Mouse (Mus musculus) limb, embryonic 12.5 days (tissue): ENCODE measurements around the gene Tmem165. TPM values are rescaled to one million over a fixed set of nuclear protein-coding genes. Genes with fewer than 3 reads are reported as not detected.

ENCODE experiments used
- ATAC-seq: fragments of 200-750 bp; cut with Nextera tagmentation; 2 replicates; pipeline ENCODE4 v1.8.0; 2017; ENCODE audit warnings: low read depth, moderate TSS enrichment; ENCODE audit not compliant: insufficient number of reproducible peaks, insufficient read depth, low FRiP score, low TSS enrichment
- H3K27ac ChIP-seq: fragments of 300-500 bp; sonication (generic); 2 replicates; pipeline ENCODE4 v1.5.1; 2016; ENCODE audit warnings: mild to moderate bottlenecking, moderate library complexity
- H3K27me3 ChIP-seq: fragments of 300-500 bp; sonication (generic); 2 replicates; pipeline ENCODE4 v1.6.1; 2016; ENCODE audit warnings: mild to moderate bottlenecking, moderate library complexity
- H3K36me3 ChIP-seq: fragments of 300-500 bp; sonication (generic); 2 replicates; pipeline ENCODE4 v1.6.1; 2016; ENCODE audit warnings: mild to moderate bottlenecking, moderate library complexity
- H3K4me1 ChIP-seq: fragments of 300-500 bp; sonication (generic); replicated peaks from 2 replicates; pipeline ENCODE4 v1.6.1; 2016
- H3K4me2 ChIP-seq: fragments of 300-500 bp; sonication (generic); 2 replicates; pipeline ENCODE4 v1.6.1; 2016; ENCODE audit warnings: mild to moderate bottlenecking, moderate library complexity
- H3K4me3 ChIP-seq: fragments of 300-500 bp; sonication (generic); replicated peaks from 2 replicates; pipeline ENCODE4 v1.5.1; 2016; ENCODE audit warnings: mild to moderate bottlenecking
- H3K9ac ChIP-seq: fragments of 300-500 bp; sonication (generic); replicated peaks from 2 replicates; pipeline ENCODE4 v1.6.1; 2016; ENCODE audit warnings: mild to moderate bottlenecking, moderate library complexity
- H3K9me3 ChIP-seq: fragments of 300-500 bp; sonication (generic); 2 replicates; pipeline ENCODE4 v1.6.1; 2016; ENCODE audit warnings: mild to moderate bottlenecking, moderate library complexity
- WGBS: fragments of 180-500 bp; shearing (Covaris S2); methylation state at CpG from one replicate; pipeline ENCODE4 v1.1.7; 2016; 5-methylcytosine and 5-hydroxymethylcytosine counted together
- polyA plus RNA-seq: library from polyadenylated mRNA; unstranded; fragments of >200 nt; fragmentation: Nextera tagmentation; extraction: Ambion mirVana; gene quantifications from 2 replicates; pipeline ENCODE4 v1.2.1, GENCODE M21; 2016

Gene Tmem165
- polyA plus RNA-seq, 1 experiment from 2014 or later: 124 TPM

- Histone ChIP-seq H3K36me3 (peaks cover 37% of the 10 kb centered on the region), H3K4me3 (no peak overlapping the region), H3K9me3 (no peaks in the 10 kb centered on the region), H3K27ac (no peak overlapping the region), H3K27me3 (no peaks in the 10 kb centered on the region), H3K4me2 (no peak overlapping the region), H3K4me1 (no peaks in the 10 kb centered on the region), H3K9ac (no peak overlapping the region)
- ATAC-seq: no peak
- WGBS: 86% methylated on average over 6 of the region's 6 CpGs
Measured at GRCm38 (mm10) chr5:76149436-76149835, 34.2 kb upstream of the Tmem165 start.

DNA sequence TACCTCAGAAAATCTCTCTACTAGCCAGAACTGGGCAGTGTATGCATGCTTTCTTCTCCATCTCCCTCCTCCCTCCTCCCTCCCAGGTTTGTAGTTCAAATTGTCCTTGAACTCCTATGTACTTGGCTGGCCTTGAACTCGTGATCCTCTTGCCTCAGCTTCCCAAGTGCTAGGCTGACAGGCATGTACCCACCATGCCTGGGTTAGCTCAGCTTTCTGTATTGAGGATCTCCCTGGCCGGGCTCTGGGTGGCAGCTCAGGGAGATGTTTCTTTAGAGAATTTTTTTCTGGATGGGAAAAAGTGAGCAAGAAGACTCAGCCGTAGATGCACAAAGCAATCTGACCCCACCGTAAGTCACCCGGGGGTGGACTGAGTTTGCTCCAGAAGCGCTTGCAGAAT lies 30.7 kb upstream of the Tmem165 start:
- H3K4me1 ChIP-seq: no peaks in the 10 kb centered on the region
- H3K9me3 ChIP-seq: no peaks in the 10 kb centered on the region
- H3K9ac ChIP-seq: no peak overlapping the region
- no peaks in the 10 kb centered on the region for H3K27me3 ChIP-seq
- H3K36me3 ChIP-seq: peaks cover 54% of the 10 kb centered on the region
- H3K27ac ChIP-seq: no peak overlapping the region
- H3K4me2 ChIP-seq: no peak overlapping the region
- no peak overlapping the region for H3K4me3 ChIP-seq
- no peak for ATAC-seq
- 92% methylated on average over 6 of the region's 6 CpGs for WGBS

DNA sequence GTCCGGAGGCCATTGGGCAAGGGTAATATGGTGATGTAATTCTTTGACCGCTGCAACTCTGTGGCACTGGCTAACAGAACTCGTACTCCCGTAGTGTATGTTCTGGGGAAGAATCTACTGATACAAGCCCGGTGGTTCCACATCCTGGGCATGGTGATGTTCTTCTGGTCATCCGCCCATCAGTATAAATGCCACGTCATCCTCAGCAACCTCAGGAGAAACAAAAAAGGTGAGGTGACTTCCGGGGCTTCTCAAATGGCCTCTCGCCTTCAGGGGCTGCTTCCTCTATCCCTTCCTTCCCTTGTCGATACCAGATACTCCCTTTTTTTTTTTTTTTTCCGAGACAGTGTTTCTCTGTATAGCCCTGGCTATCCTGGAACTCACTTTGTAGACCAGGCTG lies 30.2 kb upstream of the Tmem165 start:
- no peak overlapping the region for H3K27ac ChIP-seq
- H3K27me3 ChIP-seq: no peaks in the 10 kb centered on the region
- no peak overlapping the region for H3K4me2 ChIP-seq
- peaks cover 54% of the 10 kb centered on the region for H3K36me3 ChIP-seq
- no peak overlapping the region for H3K9ac ChIP-seq
- no peak overlapping the region for H3K4me3 ChIP-seq
- no peaks in the 10 kb centered on the region for H3K4me1 ChIP-seq
- 94% methylated on average over 11 of the region's 11 CpGs for WGBS
- H3K9me3 ChIP-seq: no peaks in the 10 kb centered on the region
- ATAC-seq: no peak

DNA sequence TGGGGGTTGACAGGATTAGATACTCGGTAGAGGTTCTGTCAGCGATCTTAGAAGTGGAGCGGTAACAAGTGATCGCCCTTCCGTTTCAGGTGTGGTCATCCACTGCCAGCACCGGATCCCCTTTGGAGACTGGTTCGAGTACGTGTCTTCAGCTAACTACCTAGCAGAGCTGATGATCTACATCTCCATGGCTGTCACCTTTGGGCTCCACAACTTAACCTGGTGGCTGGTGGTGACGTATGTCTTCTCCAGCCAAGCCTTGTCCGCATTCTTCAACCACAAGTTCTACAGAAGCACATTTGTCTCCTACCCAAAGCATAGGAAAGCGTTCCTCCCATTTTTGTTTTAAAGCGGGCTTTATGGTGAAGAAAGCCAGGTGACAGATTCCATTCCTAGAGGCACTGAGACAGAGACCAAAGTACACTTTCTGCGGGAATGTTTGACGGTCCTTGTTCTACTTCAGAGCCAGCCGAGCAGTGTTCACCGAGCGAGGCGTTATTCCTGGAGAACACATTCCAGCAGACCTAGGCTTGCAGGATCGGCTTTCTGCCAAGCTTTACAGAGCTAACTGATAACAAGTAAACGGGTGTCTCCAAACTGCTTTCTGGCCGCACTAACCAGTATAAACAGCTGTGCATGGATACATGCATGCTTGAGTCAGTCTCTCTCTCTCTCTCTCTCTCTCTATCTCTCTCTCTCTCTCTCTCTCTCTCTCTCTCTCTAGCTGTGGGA lies 29.1 kb upstream of the Tmem165 start:
- Histone ChIP-seq H3K27ac (no peak overlapping the region), H3K9ac (no peak overlapping the region), H3K9me3 (no peaks in the 10 kb centered on the region), H3K36me3 (peaks cover 52% of the 10 kb centered on the region), H3K4me2 (no peak overlapping the region), H3K4me1 (no peaks in the 10 kb centered on the region), H3K27me3 (no peaks in the 10 kb centered on the region), H3K4me3 (no peak overlapping the region)
- WGBS: 91% methylated on average over 21 of the region's 21 CpGs
- no peak for ATAC-seq

DNA sequence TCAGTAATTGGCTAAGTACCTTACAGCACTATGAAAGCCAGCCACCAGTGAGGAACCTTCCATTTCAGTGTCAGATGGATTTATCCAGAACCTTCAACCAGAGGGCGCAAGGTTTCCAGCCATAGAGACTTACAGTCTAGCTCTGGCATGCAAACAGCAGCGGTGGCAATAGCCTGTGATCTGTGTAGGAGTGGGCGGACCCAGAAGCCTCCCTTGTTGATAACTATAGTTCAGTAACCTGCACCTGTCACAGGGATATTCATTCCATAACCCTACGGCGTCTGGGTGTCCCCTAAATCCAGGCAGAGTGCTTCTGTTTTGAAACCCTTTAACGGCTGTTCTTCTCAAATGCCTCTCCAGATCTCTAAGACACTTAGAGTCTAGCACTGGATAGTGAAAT lies 24.1 kb upstream of the Tmem165 start:
- no peak for ATAC-seq
- H3K4me2 ChIP-seq: no peak overlapping the region
- H3K27ac ChIP-seq: no peak overlapping the region
- peaks cover 16% of the 10 kb centered on the region for H3K36me3 ChIP-seq
- 84% methylated on average over 6 of the region's 6 CpGs for WGBS
- no peaks in the 10 kb centered on the region for H3K27me3 ChIP-seq
- no peak overlapping the region for H3K9ac ChIP-seq
- H3K9me3 ChIP-seq: no peaks in the 10 kb centered on the region
- no peaks in the 10 kb centered on the region for H3K4me1 ChIP-seq
- no peak overlapping the region for H3K4me3 ChIP-seq

- 59% methylated on average over 3 of the region's 3 CpGs for WGBS
- ATAC-seq: no peak
Measured at GRCm38 (mm10) chr5:76160086-76160485, 23.6 kb upstream of the Tmem165 start.

DNA sequence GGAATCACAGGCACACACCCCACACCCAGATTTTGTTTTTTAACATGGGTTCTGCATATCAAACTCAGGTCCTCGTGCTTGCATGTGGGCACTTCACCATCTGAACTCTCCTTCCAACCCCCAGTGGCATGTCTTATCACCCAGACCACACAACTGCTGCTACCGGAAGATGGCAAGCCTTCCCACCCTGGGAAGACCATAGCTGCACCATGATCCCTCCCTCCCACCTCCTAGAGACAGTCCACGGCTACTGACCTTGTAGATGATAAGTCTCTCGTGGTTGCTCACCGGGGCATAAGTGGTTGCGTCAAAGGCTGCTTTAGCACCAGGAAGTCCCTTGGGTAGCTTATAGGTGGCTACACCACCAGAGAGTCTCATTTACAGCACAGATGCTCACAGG lies 22.2 kb upstream of the Tmem165 start:
- no peak for ATAC-seq
- 90% methylated on average over 6 of the region's 6 CpGs for WGBS
- H3K4me1 ChIP-seq: no peaks in the 10 kb centered on the region
- H3K4me2 ChIP-seq: no peak overlapping the region
- H3K9me3 ChIP-seq: no peaks in the 10 kb centered on the region
- no peak overlapping the region for H3K4me3 ChIP-seq
- H3K27ac ChIP-seq: no peak overlapping the region
- peaks cover 4% of the 10 kb centered on the region; the same call in 1 of the 2 replicates for H3K36me3 ChIP-seq
- no peaks in the 10 kb centered on the region for H3K27me3 ChIP-seq
- no peak overlapping the region for H3K9ac ChIP-seq

More at GRCm38 (mm10) chr5:76160086-76160485, 23.6 kb upstream of the Tmem165 start:
- H3K9me3 ChIP-seq: no peaks in the 10 kb centered on the region
- H3K4me3 ChIP-seq: no peak overlapping the region
- H3K9ac ChIP-seq: no peak overlapping the region
- no peak overlapping the region for H3K27ac ChIP-seq
- no peaks in the 10 kb centered on the region for H3K27me3 ChIP-seq
- H3K4me1 ChIP-seq: no peaks in the 10 kb centered on the region
- peaks cover 11% of the 10 kb centered on the region for H3K36me3 ChIP-seq
- no peak overlapping the region for H3K4me2 ChIP-seq

- Histone ChIP-seq H3K4me3 (no peak overlapping the region), H3K4me2 (no peak overlapping the region), H3K27ac (no peak overlapping the region), H3K4me1 (no peaks in the 10 kb centered on the region), H3K27me3 (no peaks in the 10 kb centered on the region), H3K9me3 (no peaks in the 10 kb centered on the region), H3K9ac (no peak overlapping the region), H3K36me3 (no peaks in the 10 kb centered on the region)
- WGBS: 83% methylated on average over 5 of the region's 5 CpGs
- no peak for ATAC-seq
Measured at GRCm38 (mm10) chr5:76162926-76163325, 20.8 kb upstream of the Tmem165 start.

GRCm38 (mm10) chr5:76163828-76164390 lies 19.8 kb upstream of the Tmem165 start:
- no peaks in the 10 kb centered on the region for H3K9me3 ChIP-seq
- H3K4me1 ChIP-seq: no peaks in the 10 kb centered on the region
- WGBS: 57% methylated on average over 4 of the region's 4 CpGs
- no peak overlapping the region for H3K27ac ChIP-seq
- H3K27me3 ChIP-seq: no peaks in the 10 kb centered on the region
- no peak overlapping the region for H3K4me2 ChIP-seq
- ATAC-seq: no peak
- no peak overlapping the region for H3K9ac ChIP-seq
- H3K36me3 ChIP-seq: no peaks in the 10 kb centered on the region
- no peak overlapping the region for H3K4me3 ChIP-seq

- Histone ChIP-seq H3K27ac (no peak overlapping the region), H3K36me3 (no peaks in the 10 kb centered on the region), H3K4me1 (no peaks in the 10 kb centered on the region), H3K4me2 (no peak overlapping the region), H3K9ac (no peak overlapping the region), H3K4me3 (no peak overlapping the region), H3K27me3 (no peaks in the 10 kb centered on the region), H3K9me3 (no peaks in the 10 kb centered on the region)
- WGBS: 77% methylated on average over 7 of the region's 7 CpGs
- ATAC-seq: no peak
Measured at GRCm38 (mm10) chr5:76164827-76165226, 18.9 kb upstream of the Tmem165 start.

- Histone ChIP-seq H3K4me3 (no peak overlapping the region), H3K36me3 (no peaks in the 10 kb centered on the region), H3K4me2 (no peak overlapping the region), H3K9me3 (no peaks in the 10 kb centered on the region), H3K4me1 (no peaks in the 10 kb centered on the region), H3K9ac (no peak overlapping the region), H3K27me3 (no peaks in the 10 kb centered on the region), H3K27ac (no peak overlapping the region)
- no peak for ATAC-seq
- WGBS: 80% methylated on average over 4 of the region's 4 CpGs
Measured at GRCm38 (mm10) chr5:76170522-76170921, 13.2 kb upstream of the Tmem165 start.

GRCm38 (mm10) chr5:76171039-76171438 lies 12.6 kb upstream of the Tmem165 start:
- Histone ChIP-seq H3K4me3 (no peak overlapping the region), H3K4me2 (no peak overlapping the region), H3K27ac (no peak overlapping the region), H3K9me3 (no peaks in the 10 kb centered on the region), H3K27me3 (no peaks in the 10 kb centered on the region), H3K9ac (no peak overlapping the region), H3K4me1 (no peaks in the 10 kb centered on the region), H3K36me3 (no peaks in the 10 kb centered on the region)
- ATAC-seq: no peak
